Mouse (Mus musculus): ENCODE results near the gene Zfp169.

Gene Zfp169

GRCm38 (mm10) chr13:48515861-48516260, 2.6 kb upstream of the Zfp169 start:
- no peak for DNase-seq (ENCODE audit: low spot score)

- no peak for DNase-seq (ENCODE audit: low spot score)
Measured at GRCm38 (mm10) chr13:48508661-48509060, 4.6 kb downstream of the Zfp169 start.

- no peak for DNase-seq (ENCODE audit: low spot score)
Measured at GRCm38 (mm10) chr13:48502422-48502821, 10.8 kb downstream of the Zfp169 start.

GRCm38 (mm10) chr13:48498676-48499075, 14.6 kb downstream of the Zfp169 start:
- DNase-seq (ENCODE audit: low spot score), result no peak

GRCm38 (mm10) chr13:48497693-48498221, 15.5 kb downstream of the Zfp169 start:
- peak; percentile 32 for DNase-seq (ENCODE audit: low spot score)

DNA sequence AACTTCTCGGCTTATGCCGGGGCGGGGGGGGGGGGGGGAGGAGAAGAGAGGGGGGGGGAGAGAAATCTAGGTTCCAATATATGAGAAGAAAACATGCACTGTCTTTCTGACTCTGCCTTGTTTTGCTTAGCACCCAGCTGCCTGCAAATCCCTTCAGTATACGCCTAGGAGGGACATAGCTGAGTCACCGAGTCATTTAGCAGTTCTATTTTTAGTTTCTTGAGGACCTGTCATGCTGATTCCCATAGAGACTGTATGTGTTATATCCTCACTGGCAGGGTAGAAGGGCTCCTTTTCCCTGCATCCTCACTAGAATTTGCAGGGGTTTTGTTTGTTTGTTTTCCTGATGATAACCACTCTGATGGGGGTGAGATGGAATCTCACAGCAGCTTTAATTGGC, 20.1 kb downstream of the Zfp169 start:
- no peak for DNase-seq (ENCODE audit: low spot score)

DNA sequence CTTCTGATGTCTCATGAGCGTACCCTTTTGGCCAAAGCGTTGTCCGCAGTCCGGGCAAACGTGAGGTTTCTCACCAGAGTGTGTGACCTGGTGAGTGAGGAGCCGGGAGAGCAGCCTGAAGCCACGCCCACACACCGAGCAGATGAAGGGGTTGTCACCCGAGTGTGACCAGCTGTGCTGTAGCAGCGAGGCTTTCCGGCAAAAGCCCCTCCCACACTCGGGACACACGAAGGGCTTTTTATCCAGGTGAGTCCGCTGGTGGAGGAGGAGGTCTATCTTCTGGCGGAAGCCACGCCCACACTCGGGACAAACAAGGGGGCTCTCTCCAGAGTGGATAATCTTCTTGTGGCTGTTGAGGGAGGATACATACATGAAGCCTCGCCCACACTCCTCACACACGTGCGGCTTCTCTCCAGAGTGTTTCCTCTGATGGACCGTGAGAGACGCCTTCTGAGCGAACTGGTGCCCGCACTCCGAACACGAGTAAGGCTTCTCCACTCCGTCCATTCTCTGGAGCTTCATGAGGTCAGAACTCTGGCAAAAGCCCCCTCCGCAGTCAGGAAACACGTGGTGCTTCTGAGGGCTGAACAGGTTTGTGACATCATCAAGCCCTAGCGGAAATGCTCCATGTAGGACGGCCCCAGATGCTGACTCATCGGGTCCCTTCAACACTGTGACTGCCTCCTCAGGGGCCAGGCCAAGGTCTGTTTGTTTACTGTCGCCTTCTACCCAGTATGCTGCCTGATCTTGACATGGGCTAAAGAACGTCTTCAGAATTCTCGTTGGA, 22.7 kb downstream of the Zfp169 start:
- no peak for DNase-seq (ENCODE audit: low spot score)

- no peak for DNase-seq (ENCODE audit: low spot score)
Measured at GRCm38 (mm10) chr13:48483606-48484005, 29.6 kb downstream of the Zfp169 start.

GRCm38 (mm10) chr13:48468656-48469180, 44.5 kb downstream of the Zfp169 start:
- no peak for DNase-seq (ENCODE audit: low spot score)

GRCm38 (mm10) chr13:48466186-48466585, 47.1 kb downstream of the Zfp169 start:
- DNase-seq (ENCODE audit: low spot score), result no peak

DNA sequence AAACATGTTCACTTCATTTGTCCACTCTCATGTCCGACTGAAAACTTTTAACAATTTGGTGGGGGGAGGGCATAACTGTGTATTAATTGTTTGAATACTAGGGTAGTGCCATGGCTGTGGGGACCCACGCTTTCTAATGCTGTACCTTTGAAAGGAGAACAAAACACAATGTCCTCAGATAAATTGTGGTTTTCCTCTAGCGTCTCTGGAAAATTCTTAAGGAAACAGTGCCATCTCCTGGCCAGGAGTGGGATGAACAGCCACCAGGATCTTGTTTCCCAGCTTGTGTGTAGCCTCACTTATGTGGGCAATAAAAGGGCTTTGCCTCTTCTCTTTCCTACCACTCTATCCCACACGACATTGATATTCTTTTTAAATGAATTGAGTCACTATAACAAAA, 49.1 kb downstream of the Zfp169 start:
- peak; percentile 55 for DNase-seq (ENCODE audit: low spot score)

- no peak for DNase-seq (ENCODE audit: low spot score)
Measured at GRCm38 (mm10) chr13:48459280-48459679, 54.0 kb downstream of the Zfp169 start.

DNA sequence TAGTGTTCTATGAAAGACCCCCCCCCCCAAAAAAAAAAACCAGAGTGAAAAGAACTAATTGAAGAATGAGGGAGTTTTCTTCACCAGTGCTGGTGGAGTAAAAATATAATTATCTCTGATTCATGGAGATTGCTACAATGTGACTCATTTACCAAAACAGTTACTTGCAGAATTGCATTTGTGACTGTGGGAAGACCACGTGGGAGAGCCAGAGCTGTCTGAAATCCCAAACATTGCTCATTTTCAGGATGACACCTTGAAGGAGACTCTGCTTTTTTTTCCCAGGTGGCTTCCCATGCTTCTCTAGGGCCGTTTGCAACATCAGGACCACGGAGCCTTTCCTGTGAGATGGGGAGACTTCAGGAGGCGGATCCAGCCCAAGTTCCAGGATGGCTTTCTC, 65.1 kb downstream of the Zfp169 start:
- no peak for DNase-seq (ENCODE audit: low spot score)

DNA sequence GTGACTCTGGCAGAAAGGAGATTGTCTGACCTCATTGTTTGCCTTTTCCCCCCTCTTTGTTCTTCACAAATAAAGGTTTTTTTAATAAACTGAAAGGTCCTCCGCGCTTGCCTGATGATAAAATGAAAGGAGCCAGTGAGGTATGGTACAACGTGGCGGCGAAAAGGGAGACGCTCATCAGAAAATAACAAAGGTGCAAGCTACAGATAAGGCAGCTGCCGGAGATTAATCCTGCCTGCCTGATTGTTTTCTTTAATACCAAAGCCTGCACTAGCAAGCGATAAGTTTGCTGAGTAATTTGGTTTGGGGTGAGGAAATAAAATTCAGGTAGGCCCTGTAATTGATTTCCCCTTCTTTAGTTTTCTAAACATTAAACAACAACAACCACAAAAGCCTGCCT, 69.3 kb downstream of the Zfp169 start:
- no peak for DNase-seq (ENCODE audit: low spot score)

DNA sequence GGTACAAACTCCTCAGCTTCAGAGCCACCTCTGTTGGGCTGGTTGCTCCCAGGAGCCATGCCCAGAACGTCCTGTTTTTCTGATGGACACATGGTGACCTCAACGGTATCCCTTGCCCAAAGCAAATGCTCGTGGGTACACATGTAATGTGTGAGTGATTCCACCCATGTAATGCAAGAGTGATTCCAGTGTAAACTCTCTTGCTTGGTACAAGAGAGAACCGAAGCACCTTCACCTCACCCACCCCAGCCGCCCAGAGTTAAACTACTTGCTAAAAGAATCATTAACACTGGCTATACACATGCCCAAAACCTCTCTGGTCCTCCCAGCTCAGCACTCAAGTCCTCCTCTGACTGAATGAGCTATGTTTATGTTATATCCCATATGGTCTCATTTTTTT, 74.9 kb downstream of the Zfp169 start:
- no peak for DNase-seq (ENCODE audit: low spot score)

Data from lung, postnatal 25 days (tissue).